Mouse (Mus musculus): ENCODE results near the gene Zp3.

The Zp3 gene

DNA sequence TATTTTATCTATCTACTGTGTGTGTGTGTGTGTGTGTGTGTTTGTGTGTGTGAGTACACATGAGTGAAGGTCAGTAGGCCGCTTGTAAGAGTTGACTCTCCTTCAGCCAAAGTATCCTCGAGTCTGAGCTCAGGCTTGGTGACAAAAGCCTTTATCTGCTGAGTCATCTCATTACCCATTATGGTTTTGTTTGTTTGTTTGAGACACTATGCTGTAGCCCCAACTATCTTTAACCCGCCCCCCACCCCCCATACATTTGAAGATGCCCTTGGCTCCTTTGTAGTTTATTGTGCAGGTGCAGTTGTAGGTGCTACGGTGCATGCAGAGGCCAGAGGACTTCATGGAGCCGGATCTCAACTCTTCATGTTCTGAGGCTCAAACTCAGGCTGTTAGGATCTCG lies 21.3 kb downstream of the Zp3 start:
- WGBS = 92% methylated on average over 6 of the region's 6 CpGs

DNA sequence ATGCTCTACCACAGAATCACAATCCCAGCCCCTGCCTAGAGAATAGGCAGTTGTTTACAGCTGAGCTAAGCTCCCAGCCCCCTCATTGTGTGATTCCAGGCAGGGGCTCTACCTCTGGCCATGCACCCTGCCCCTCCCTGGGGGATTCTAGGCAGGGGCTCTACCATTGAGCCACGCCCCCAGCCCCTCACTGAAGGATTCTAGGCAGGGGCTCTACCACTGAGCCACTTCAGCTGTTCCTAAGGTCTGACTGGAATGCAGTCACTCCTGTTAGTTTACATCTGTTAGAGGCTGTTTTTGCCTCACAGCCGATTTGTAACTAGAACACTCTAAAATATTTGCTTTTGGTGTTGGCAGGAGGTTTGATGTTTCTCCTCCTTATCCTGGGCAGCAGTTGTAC lies 22.4 kb downstream of the Zp3 start:
- 55% methylated on average over 2 of the region's 2 CpGs for WGBS

DNA sequence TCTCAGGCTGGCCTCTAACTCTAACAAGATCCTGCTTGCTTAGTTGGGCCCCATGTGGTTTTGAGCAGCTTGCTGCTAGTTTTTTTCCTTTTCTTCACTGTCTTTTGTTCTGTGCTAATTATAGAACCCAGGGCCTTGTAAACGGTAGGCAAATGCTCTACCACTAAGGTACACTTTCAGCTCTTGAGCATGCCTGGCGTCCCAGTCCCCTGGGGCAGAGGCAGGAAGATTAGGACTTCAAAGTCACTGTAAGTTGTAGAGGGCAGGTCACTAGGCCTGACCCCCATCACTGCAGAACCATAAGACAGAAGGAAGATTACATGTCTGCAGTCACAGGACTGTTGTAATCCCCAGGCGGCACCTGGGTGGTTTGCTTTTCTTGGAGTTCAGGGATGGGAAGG lies 22.9 kb downstream of the Zp3 start:
- WGBS = 48% methylated on average over 3 of the region's 3 CpGs

DNA sequence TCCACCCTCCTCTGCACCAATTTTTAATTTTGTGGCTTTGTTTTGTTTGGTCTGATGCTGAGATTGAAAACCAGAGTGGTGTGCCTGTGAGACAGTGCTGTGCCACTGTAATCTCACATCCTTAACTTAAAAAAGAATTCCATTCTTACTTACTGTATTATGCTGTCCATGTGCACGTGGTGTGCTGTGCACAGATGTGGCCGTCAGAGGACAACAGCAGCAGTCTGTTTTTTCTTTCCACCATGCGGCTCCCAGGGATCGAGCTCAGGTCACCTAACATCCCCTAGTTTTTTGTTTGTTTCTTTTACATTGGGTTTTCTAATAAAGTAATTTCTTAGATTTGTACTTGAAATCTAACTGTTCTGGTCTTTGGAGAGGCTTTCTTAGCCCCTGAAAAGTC lies 24.6 kb downstream of the Zp3 start:
- 77% methylated on average over 4 of the region's 4 CpGs for WGBS

DNA sequence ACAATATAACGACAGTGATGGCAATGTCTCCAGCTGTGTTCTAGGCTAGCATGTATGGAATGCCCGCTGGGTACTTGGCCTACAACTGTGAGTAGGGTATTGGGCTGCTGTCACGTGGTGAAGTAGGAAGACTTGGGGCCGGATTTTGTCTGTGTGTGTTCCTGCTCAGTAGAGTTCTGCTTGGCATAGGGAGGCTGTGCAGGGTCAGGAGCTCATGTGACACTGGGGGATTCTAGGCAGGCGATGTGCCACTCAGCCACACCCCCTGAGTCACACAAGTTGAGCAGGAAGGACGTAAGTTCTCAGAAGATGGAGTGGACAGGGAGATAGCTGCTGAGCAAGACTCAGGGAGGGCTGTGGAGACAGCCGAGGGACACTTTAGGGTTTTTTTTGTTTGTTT lies 27.8 kb downstream of the Zp3 start:
- 77% methylated on average over 7 of the region's 7 CpGs for WGBS

DNA sequence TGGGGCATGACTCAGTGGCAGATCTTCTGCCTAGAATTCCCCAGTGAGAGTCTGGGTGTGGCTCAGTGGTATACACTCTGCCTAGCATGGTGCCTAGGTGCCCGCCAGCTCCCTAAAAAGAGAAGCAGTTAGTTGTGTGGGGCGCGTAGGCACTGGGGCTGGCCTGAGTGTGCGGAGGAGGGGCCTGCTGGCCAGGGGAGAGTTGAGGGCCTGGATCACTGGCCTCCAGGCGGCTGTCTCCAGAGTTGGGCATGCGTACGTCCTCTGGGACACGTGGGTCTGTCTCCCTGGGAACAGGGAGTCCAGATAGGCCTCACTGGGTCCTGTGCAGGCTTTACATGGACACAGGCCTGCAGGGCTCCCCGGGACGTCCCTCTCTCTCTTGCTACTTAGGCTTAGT lies 35.0 kb downstream of the Zp3 start:
- 84% methylated on average over 10 of the region's 10 CpGs for WGBS

DNA sequence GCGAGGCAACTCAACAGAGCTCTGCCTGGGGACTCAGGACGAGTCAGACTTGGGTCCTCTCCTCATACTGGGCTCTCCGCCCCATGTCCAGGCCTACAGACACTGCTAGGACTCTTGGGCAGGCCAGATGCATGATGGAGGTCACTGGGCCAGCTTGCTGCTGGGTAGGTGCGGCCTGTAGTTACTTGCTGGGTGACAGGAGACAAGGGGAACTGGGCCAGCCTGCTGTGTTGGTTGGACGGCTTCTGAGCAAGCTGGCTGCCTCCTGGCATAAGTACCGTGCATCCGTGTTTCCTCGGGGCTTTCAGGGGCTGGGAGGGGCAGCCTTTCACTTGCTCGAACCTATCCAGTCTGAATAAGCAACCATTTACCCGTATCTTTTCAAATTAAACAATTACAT lies 35.7 kb downstream of the Zp3 start:
- WGBS = 72% methylated on average over 10 of the region's 10 CpGs

DNA sequence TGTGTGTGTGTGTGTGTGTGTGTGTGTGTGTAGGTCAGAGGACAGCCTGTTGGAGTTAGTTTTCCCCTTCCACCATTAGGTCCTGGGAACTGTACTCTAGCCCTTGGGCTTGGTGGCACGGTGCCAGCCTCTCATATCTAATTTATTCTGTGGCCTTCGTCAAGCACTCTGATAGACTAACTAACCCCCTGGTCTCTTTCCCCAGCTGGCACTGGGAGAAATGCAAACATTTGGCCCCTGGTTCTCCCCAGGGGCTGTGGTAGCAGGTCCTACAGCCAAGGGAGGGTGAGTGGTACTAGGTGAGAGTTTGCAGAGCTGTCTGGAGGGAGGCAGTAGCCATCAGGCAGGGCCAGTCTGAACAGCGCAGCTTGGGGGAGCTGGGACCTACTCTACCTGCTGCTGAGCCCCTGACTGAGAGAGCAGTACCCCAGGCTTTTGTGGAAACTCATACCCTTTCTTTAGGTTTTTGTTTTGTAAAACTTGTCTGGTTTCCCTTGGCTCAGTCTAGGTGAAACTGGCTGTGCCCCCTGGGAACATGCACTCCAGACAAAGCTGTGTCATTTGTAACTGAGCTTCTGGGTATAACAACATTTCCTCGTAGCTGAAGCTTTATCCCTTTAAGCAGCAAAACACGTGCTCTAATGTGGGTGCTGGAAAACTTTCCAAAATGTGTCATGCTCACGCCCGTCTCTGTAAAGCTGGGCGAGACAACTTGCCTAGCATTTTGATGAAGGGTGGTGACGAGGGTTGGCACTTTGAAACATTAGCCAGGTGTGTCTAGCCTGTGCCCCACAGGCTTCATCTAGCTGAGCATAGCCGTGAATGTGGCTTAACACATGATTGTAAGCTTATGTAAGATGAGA lies 36.3 kb downstream of the Zp3 start:
- 63% methylated on average over 10 of the region's 10 CpGs for WGBS

DNA sequence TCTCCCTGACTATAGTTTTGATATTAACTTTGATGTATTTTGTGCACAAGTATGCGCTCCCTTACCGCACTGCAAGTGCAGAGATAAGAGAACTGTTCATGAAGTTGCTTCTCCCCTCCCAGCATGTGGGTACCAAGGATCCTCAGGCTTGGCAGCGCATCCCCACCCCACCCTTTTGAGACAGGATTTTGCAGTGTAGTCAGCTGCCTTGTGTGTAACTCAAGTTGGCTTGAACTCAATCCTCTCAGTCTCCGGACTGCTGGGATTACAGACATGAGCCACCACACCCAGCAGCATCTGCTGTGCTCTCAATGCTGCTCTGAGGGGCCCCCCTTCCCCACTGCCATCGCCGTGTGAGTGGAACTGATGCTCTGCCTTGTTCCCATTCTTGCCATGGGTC lies 37.4 kb downstream of the Zp3 start:
- 55% methylated on average over 6 of the region's 6 CpGs for WGBS

DNA sequence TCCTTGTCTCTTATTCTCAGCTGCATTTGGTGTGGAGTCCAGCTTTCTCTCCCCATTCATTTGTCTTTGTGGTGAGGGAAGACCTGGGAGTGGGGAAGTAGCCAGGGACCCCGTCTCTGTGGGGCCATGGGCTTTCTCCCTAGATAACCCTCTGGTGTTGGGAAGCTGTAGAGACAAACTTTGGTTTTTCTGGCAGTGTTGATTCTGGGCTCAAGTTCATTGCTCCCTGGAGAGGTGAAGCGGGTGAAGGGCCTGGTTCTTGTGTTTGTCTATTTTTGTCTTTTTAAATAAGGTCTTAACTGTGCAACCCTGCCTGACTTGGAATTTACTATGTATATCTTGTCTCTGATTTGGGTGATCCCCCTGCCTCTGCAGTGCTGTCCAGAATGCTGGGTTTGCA lies 38.8 kb downstream of the Zp3 start:
- 81% methylated on average over 2 of the region's 2 CpGs for WGBS

DNA sequence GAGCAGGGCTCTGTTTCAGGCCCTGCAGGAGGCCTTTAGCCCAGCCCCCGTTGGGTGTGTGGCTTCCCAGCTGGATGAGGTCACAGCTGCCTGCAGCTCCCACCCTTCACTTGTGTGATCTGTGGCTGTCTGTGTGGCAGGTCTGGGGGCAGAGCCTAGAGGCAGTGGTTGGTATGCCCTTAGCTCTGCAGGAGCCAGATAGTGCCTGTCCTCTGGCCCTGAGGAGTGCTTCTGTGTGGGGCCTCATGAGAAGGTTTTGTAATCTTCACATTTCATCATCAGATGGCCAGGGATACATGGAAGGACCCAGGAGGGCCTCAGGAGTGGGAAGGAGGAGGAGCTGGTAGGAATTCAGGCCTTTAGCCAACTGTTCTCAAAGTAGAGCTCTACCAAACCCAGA lies 40.0 kb downstream of the Zp3 start:
- WGBS = 47% methylated on average over 1 of the region's 1 CpGs

DNA sequence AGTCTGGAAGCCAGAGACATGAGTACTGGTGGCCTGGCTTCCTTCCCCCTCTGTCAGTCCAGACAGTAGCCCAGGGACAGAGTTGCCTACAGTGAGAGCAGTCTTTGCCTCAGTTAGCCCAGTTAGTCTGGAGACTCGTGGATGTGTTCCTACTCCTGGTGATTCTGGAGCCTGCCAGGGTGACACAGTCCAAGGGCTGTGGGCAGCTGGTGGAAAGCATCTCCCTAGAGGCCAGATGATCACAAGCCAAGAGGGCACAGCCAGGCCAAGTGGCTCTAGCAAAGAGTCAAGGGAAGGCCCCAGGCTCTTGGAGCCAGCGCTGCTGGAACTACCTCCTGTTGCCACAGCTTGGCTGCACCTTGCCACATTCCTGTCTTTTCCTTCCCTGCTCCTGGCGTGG lies 45.8 kb downstream of the Zp3 start:
- WGBS = 75% methylated on average over 3 of the region's 3 CpGs

DNA sequence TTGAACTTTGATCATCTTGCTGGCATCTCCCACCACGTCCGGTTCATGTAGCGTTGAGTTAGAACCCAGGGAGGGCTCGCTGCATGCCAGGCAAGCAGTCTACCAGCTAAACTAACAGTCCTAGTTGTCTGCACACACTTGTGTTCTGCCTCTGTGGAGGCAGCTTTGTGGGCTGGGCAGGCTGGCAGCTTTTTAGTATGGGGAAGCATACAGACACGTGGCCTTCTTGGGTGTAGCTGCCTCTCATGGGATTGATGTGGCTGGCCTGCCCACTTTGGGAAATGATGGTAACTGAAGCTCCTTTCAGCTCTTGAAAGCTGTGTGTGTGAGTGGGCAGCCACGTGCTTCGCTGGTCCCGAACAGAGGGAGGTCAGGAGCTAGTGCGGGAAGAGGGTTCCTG lies 47.0 kb downstream of the Zp3 start:
- WGBS = 64% methylated on average over 9 of the region's 9 CpGs

DNA sequence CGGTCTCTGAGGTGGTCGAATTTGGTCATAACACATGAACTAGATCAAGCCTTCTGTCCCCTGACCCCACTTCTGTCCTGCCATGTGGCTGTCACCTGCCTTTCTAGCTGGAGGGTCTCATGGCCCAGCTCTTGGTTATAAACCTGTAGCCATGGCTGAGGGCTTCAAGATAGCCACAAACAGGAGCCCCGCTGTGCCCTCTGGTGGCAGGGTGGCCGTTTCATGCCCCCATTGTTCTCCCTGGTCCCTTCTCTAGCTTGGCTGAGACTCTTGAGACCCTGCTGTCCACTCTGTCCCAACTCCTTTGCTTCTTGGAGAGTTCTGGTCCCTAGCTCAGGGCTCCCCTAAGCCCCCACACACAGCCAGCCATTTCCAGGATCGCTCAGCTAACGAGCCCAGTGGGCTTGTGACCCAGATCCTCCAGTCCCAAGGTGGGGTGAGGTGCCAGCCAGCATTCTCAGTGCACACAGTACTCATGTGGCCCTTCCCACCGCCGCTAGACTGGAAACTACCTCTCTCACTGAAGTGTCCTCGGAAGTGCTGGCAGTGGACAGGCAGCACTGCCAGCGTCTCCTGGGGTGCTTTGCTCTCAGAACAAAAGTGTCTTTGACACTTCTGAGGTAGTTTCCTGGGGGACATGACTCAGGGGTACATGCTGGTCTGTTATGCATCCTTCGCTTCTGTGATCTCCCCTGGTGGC lies 47.9 kb downstream of the Zp3 start:
- 81% methylated on average over 11 of the region's 11 CpGs for WGBS

DNA sequence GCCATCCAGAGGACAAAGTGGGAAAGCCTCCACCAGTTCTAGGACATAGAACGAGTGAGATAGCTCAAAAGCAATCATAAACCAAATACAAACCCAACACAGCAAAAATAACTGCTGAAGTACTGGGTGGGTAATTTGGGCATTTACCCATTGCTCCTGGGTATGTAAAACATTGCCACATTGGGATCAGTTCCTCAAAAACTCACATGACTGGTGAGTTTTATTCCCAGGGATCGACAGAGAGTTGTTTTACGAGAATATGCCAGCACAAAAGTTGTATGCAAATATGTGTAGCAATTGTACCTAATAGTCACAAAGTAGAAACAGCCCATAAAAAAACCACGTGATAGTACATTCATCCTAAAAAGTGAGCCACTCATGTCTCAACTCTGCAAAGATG lies 55.0 kb downstream of the Zp3 start:
- 71% methylated on average over 4 of the region's 4 CpGs for WGBS

DNA sequence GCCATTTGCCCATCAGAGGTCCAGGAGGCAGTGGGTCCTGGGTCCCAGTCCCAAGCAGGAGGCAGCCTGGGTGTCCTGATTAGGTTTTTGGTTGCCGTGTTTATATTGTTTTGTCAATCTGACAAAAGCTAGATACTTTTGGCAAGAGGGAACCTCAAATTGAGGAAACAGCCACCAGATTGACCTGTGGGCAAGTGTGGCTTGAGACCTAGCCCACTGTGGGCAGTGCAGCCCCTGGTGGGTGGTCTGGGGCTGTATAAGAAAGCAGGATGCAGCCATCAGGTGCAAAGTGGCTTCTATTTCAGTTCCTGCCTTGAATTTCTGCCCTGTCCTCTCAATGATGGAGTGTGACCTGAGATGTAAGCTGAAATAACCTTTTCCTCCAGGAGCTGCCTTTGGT lies 55.4 kb downstream of the Zp3 start:
- 79% methylated on average over 1 of the region's 1 CpGs for WGBS

DNA sequence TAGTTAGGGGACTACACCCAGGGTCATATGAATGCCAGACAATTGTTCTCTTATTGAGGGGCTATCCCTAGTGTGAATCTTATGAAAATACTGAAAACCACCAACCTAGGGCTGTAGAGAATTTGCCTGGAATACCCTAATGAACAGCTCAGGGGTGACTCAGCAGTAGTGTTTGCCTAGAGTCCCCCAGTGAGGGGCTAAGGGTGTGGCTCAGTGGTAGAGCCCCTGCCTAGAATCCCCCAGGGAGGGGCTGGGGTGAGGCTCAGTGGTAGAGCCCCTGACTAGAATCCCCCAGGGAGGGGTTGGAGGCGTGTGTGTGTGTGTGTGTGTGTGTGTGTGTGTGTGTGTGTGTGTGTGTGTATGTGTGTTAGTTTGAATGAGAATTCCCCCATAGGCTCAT lies 56.8 kb downstream of the Zp3 start:
- 90% methylated on average over 1 of the region's 1 CpGs for WGBS

Data from cerebral cortex, adult 2 months (tissue).